8 mouse cellular contexts compared by ENCODE assay signal in the genomic region with DNA sequence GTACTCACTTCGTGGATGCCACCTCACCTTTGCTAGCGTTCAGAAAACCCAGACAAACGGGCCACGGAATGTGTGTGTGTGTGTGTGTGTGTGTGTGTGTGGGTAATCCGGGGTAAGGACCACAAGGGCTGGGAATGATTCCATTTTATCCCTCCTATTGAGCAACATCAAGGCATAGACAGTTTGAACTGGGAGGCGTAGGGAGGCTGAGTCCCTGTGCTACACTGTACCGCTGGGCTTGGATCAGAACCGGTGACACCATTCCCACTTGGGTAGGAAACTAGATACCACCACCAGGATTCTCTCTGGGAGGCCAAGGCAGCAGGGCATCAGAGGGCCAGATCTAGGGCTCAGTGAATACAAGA. TPM values are rescaled to one million over a fixed set of nuclear protein-coding genes. Genes with fewer than 3 reads are reported as not detected.
A peak's percentile ranks its signal among the peaks of the same experiment; 100 is the strongest.
DNase-seq lines count a peak whose midpoint lies in the region; ATAC-seq and TF ChIP-seq lines count a peak whose summit lies in the region.

No protein-coding gene starts in this region.

- H3K4me2 ChIP-seq in heart, embryonic 15.5 days = peak overlapping the region; percentile 98
- peak overlapping the region; percentile 87; the same call in 1 of the 2 replicates for H3K4me2 ChIP-seq in hindbrain, postnatal 0 days (ENCODE audit: low read depth, low read length)
- peak overlapping the region; percentile 83; the same call in 1 of the 2 replicates for H3K4me2 ChIP-seq in midbrain, embryonic 14.5 days (ENCODE audit: low read length)

- no peak overlapping the region for H3K27ac ChIP-seq in heart, embryonic 15.5 days
- H3K27ac ChIP-seq in cortical plate, adult 2 months (ENCODE audit: insufficient read depth, low read length) = no peak overlapping the region
- H3K27ac ChIP-seq in hindbrain, postnatal 0 days = no peak overlapping the region
- H3K27ac ChIP-seq in midbrain, embryonic 14.5 days (replicated peaks; ENCODE audit: low read depth, low read length) = no peak overlapping the region

- TF ChIP-seq CTCF in cortical plate, adult 2 months (IDR thresholded peaks at IDR 0.05; ENCODE audit: extremely low read depth, insufficient read depth, low read length) = no peak
- no peak for TF ChIP-seq CTCF in hindbrain, postnatal 0 days (IDR thresholded peaks at IDR 0.05; ENCODE audit: low read depth)

- DNase-seq in heart, adult 8-10 months (ENCODE audit: low spot score) = no peak
- DNase-seq in hindbrain, postnatal 0 days (ENCODE audit: low spot score) = no peak
- no peak for DNase-seq in midbrain, embryonic 14.5 days
- DNase-seq in adrenal gland, postnatal 36 days = no peak
- no peak for DNase-seq in B cell, adult 2 months
- no peak for DNase-seq in thymus, postnatal 0 days (ENCODE audit: low spot score)

- peak overlapping the region; percentile 60; the same call in 1 of the 2 replicates for H3K4me3 ChIP-seq in heart, embryonic 15.5 days
- peak overlapping the region; percentile 37; the same call in 1 of the 2 replicates for H3K4me3 ChIP-seq in cortical plate, adult 2 months (ENCODE audit: insufficient read depth, low read length)
- H3K4me3 ChIP-seq in hindbrain, postnatal 0 days (ENCODE audit: low read length) = no peak overlapping the region
- peak overlapping the region; percentile 51; the same call in 1 of the 2 replicates for H3K4me3 ChIP-seq in midbrain, embryonic 14.5 days (replicated peaks; ENCODE audit: low read depth, low read length)

- 71% methylated on average over 8 of the region's 8 CpGs for whole genome bisulfite sequencing in heart, embryonic 15.5 days
- WGBS in hindbrain, postnatal 0 days = 67% methylated on average over 8 of the region's 8 CpGs
- WGBS in midbrain, embryonic 14.5 days = 66% methylated on average over 8 of the region's 8 CpGs

- no peaks in the 10 kb centered on the region for H3K36me3 ChIP-seq in heart, embryonic 15.5 days
- H3K36me3 ChIP-seq in hindbrain, postnatal 0 days (ENCODE audit: insufficient read depth, low read length) = no peaks in the 10 kb centered on the region
- H3K36me3 ChIP-seq in midbrain, embryonic 14.5 days (ENCODE audit: control insufficient read depth, insufficient read depth, low read length) = no peaks in the 10 kb centered on the region

- H3K4me1 ChIP-seq in heart, embryonic 15.5 days (replicated peaks) = peaks cover 11% of the 10 kb centered on the region
- H3K4me1 ChIP-seq in cortical plate, adult 2 months (ENCODE audit: control insufficient read depth, insufficient read depth, low read length) = peaks cover 2% of the 10 kb centered on the region; the same call in 1 of the 2 replicates
- peaks cover 5% of the 10 kb centered on the region; the same call in 1 of the 2 replicates for H3K4me1 ChIP-seq in hindbrain, postnatal 0 days (ENCODE audit: insufficient read depth, low read length)
- H3K4me1 ChIP-seq in midbrain, embryonic 14.5 days (ENCODE audit: control insufficient read depth, insufficient read depth, low read length) = no peaks in the 10 kb centered on the region

- H3K27me3 ChIP-seq in heart, embryonic 15.5 days = peaks cover 2% of the 10 kb centered on the region; the same call in 1 of the 2 replicates
- no peaks in the 10 kb centered on the region for H3K27me3 ChIP-seq in hindbrain, postnatal 0 days (ENCODE audit: insufficient read depth, low read length)
- H3K27me3 ChIP-seq in midbrain, embryonic 14.5 days (ENCODE audit: control insufficient read depth, insufficient read depth, low read length) = peaks cover 6% of the 10 kb centered on the region; the same call in 1 of the 2 replicates

- no peak for ATAC-seq in heart, embryonic 15.5 days (replicated peaks; ENCODE audit: insufficient number of reproducible peaks, insufficient read depth, low FRiP score, low read depth)
- no peak for ATAC-seq in hindbrain, postnatal 0 days
- ATAC-seq in midbrain, embryonic 14.5 days (ENCODE audit: low FRiP score, low TSS enrichment) = no peak

- H3K9me3 ChIP-seq in heart, embryonic 15.5 days (replicated peaks) = no peaks in the 10 kb centered on the region
- no peaks in the 10 kb centered on the region for H3K9me3 ChIP-seq in hindbrain, postnatal 0 days (ENCODE audit: low read length)
- no peaks in the 10 kb centered on the region for H3K9me3 ChIP-seq in midbrain, embryonic 14.5 days (ENCODE audit: control insufficient read depth, low read length)

- no peak for TF ChIP-seq POLR2A in cortical plate, adult 2 months (IDR thresholded peaks at IDR 0.05; ENCODE audit: extremely low read depth, insufficient read depth, low read length)

- no peak overlapping the region for H3K9ac ChIP-seq in heart, embryonic 15.5 days
- no peak overlapping the region for H3K9ac ChIP-seq in hindbrain, postnatal 0 days (replicated peaks; ENCODE audit: low read length)
- H3K9ac ChIP-seq in midbrain, embryonic 14.5 days (replicated peaks; ENCODE audit: low read length) = no peak overlapping the region

RNA-seq across cellular contexts. Expression of gene Pim3, which starts 29.7 kb away (rescaled TPM):
- 61.4 and 71.9 TPM in 2 replicates for polyA plus RNA-seq in heart, embryonic 15.5 days (2015; fragmentation: Nextera tagmentation; extraction: Ambion mirVana)
- 100 to 1,000 TPM in 1 of 4 experiments, 10 to 100 TPM in 3; 70.8 to 183 (median 86.1) TPM for total RNA-seq in heart, adult 8-10 months (2022)
- polyA plus RNA-seq in cortical plate, adult 2 months (2012; rRNA removed) = 14.2 and 16.7 TPM in 2 replicates
- total RNA-seq in hindbrain, postnatal 0 days (2014; rRNA removed) = 98.0 and 104 TPM in 2 replicates
- polyA plus RNA-seq in hindbrain, postnatal 0 days (2015; fragmentation: Nextera tagmentation; extraction: Ambion mirVana) = 69.8 TPM in 2 replicates
- 49.1 and 53.2 TPM in 2 replicates for polyA plus RNA-seq in midbrain, embryonic 14.5 days (2014; fragmentation: Nextera tagmentation; extraction: Ambion mirVana)
- 100 to 1,000 TPM; 123 to 134 TPM for total RNA-seq in adrenal gland, postnatal 36 days (2021)
- polyA plus RNA-seq in thymus, postnatal 0 days (2015; fragmentation: Nextera tagmentation; extraction: Ambion mirVana) = 40.2 and 43.8 TPM in 2 replicates
